Mouse (Mus musculus) retina, postnatal 1 day (tissue): Measurements from ENCODE around the gene Afg3l1.
"Not testable (repeated sequence)": the region's sequence is repeated elsewhere in the genome, so short reads cannot be mapped to it uniquely, and the experiment has no call there.

ENCODE experiments used
- DNase-seq: peaks from one replicate; pipeline ENCODE4 v3.0.0-alpha.2; 2012

Gene Afg3l1

DNA sequence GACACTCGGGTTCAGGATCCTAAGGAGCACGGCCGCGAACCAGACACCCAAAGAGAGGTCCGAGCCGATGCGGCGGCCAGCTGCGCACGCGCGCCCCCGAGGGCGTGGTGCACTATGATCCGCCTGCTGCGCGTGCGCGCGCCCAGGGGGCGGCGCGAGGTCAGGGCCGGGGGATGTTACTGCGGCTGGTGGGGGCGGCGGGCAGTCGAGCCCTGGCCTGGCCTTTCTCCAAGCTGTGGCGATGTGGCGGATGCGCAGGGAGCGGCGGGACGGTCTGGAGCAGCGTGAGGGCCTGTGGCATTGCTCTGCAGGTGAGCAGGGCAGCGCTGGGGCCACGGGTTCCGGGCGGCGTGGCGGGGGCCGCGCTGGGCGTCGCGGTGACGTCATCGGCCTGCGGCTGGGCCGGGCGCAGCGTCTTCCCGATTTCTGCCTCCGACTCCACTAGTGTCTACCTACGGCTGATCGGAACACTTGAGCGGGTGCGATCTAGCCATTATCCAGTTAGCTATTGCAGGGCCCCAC, at the start of gene Afg3l1:
Gene Afg3l1 (plus strand): TSS at position 167 of the 522 bp plus-strand sequence.
- DNase-seq, result peak; percentile 94

DNA sequence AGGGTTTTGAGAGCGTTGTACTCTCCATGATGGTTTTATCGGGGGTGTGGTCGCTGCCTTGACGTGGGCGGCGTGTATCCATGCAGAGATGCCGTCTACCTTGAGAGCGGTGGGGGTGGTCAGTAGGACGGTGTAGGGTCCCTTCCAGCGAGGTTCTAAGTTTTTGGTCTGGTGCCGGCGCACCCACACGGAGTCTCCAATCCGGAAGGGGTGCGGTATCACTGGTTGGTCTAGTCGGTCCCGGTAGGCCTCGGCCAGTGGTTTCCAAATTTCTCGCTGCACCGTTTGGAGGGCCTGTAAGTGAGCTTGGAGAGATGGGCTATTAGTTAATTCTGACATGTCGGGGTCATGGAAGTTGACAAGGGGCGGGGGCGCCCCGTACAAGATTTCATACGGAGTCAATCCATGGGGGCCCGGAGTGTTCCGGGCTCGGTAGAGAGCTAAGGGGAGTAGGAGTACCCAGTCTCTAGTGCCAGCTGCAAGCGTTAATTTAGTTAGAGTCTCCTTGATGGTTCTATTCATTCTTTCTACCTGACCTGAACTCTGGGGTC, 49.3 kb upstream of the Afg3l1 start:
- no peak for DNase-seq

DNA sequence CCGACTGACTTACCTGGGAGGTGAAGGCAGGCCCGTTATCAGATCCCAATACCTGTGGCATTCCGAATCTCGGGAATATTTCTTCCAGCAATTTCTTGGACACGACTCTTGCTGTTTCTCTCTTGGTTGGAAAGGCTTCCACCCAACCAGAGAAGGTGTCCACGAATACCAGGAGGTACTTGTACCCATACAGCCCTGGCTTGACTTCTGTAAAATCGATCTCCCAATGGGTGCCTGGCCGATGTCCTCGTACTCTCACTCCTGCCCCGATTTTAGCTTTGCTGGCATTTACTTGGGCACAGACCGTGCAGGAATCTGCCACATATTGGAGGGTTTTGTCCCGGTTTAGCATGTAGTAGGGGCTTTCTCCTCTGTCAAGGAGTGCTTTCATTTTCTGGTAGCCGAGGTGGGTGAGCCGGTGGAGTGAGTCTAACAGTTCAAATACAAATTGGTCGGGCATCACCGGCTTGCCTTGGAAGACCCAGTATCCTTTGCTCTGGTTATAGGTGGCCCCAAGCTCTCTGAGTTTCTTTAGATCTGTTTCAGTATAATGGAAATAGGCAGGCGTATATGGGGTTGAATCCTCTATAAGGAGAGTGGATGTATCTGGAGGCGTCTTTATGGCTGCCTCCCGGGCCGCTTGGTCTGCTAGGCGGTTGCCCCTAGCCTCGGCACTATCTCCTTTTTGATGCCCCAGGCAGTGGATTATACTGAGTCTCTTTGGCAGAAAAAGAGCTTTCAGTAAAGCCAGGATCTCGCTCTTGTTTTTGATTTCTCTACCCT, 48.6 kb upstream of the Afg3l1 start:
- DNase-seq, result no peak

DNA sequence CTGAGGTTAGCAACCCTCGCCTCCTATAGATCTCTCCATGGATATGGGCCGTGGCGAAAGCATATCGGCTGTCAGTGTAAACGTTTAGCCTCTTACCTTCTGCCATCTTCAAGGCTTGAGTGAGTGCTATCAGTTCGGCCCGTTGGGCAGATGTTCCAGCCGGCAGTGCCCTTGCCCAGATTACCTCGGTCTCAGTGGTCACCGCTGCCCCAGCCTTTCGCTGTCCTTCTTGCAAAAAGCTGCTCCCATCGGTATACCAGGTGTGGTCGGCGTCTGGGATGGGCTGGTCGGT, 48.0 kb upstream of the Afg3l1 start:
- DNase-seq, result not testable (repeated sequence)

DNA sequence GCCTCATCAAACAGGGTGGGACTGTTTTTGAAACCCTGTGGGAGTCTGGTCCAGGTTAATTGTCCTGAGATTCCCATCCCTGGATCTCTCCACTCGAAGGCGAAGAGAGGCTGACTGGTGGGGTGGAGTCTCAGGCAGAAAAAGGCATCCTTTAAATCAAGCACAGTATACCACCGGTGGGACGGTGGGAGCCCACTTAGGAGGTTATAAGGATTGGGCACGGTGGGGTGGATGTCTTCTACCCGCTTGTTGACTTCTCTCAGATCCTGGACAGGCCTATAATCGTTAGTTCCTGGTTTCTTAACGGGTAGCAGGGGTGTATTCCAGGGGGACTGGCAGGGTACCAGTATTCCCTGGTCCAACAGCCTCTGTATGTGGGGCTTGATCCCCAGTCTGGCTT, 46.8 kb upstream of the Afg3l1 start:
- DNase-seq, result not testable (repeated sequence)

- DNase-seq, result no peak
Measured at GRCm38 (mm10) chr8:123431616-123432365, 45.9 kb upstream of the Afg3l1 start.

DNA sequence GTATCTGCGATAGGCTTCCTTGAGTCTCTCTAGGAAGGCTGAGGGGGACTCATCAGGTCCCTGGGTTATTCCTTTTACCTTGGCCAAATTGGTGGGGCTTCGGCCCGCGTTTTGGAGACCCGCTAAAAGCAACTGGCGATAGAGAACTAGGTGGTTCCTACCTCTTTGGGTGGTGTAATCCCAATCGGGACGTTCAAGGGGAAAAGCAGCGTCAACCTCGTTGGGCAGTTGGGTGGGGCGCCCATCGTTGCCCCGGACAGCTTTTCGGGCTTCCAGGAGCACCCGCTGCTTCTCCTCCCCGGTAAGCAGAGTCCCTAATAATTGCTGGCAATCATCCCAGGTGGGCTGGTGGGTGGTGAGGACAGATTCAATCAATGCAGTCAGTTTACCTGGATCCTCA, 45.3 kb upstream of the Afg3l1 start:
- no peak for DNase-seq

DNA sequence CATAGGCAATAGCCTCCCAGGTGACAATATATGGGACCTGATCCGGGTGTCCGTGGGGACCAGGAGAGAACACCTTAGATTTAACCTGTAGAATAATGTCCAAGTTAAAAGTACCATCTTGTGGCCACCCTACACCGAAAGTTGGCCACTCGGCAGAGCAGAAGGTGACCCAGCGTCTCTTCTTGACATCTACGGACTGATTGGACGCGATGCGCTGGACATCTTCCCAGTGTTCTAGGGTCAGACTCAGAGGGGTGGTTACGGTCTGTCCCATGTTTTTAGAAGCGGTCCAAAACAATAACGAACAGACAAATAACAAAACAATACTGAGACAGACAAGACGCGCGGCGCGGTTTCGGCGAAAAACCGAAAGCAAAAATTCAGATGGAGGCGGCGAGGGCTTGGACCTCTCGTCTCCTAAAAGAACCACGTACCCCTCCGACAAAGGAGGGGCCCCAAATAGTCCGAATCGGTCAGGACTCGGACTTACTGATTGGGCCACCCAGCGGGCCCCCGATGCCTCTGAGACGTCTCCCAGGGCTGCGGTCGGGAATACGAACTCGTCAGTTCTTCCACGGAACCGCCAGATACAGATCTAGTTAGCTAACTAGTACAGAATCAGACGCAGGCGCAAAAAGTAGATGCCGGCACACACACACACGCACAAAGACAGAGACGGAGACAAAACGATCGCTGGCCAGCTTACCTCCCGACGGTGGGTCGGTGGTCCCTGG, 44.3 kb upstream of the Afg3l1 start:
- not testable (repeated sequence) for DNase-seq

DNA sequence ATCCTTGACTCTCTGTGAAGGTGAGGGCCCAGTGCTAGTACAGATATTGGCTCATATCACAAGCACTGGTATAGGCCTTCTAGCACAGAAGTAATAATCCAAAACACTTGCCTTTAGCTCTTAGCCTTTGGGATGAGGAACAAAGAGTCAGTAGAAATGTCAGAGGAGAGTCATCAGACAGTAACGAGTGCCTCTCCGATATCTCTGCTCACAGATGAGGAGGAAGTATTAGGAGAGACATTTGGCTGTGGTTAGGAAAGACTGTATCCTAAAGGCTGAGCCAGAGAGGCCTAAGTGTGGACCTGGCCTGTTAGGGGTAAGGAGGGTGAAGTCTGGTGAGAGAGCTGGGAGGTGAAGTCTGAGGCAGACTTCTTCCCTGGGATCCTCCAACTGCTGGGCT, 35.9 kb upstream of the Afg3l1 start:
- DNase-seq, result no peak

- DNase-seq, result no peak
Measured at GRCm38 (mm10) chr8:123442351-123442750, 35.4 kb upstream of the Afg3l1 start.

- peak; percentile 97 for DNase-seq
Measured at GRCm38 (mm10) chr8:123442871-123443575, 34.7 kb upstream of the Afg3l1 start.

GRCm38 (mm10) chr8:123443576-123443921, 34.2 kb upstream of the Afg3l1 start:
- DNase-seq, result no peak

DNA sequence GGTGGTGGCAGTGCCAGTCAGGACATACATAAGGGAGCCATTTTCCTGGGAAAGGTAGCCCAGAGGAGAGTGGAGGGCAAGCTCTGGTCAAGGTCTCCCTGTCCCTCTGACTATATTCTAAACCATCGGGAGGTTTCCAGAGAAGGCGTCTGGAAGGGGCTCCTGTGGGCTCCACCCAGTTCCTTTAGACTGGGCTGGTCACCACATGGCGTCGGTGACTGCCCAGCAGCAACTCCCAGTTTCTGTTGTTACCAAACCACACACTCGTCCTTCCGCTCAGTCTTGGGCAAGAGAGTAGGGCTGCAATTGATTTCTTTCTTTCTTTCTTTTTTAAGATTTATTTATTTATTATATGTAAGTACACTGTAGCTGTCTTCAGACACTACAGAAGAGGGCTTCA, 33.6 kb upstream of the Afg3l1 start:
- no peak for DNase-seq

DNA sequence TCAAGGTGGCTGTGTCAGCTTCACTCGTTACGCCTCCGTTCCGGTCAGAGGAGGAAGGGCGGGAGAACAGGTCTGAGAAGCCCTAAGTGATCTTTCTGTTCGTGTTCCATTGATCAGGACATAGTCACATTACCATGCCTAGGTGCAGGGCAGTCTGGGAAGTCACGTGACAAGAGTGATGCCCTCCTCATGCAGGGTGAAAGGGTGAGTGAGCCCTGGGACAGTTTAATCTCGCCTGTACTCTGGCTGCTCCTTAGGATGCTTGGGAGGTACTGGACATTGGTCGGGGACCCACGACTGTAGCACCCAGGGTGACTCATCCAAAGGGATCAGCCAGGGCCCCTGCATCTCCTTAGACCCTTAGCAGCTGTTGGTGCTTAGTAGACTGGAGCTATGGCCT, 31.7 kb upstream of the Afg3l1 start:
- no peak for DNase-seq

DNA sequence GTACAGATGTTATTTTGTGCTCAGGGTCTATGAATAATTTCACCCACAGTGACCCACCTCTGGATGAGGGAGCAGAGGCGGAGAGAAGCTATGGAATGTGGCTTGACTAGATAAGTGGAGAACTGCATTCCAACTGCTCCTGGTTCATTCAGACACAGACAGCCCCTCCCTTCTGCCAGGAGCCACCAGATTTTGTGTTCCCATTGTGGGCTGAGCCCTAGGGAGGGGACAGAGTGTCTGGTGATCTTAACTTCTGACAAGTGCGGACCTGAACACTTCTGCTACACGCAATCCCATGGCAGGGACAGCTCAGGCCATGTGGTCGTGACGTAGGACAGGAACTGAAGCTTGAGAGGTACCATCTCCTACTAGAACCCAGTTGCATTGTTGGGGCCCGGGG, 30.9 kb upstream of the Afg3l1 start:
- no peak for DNase-seq

- DNase-seq, result no peak
Measured at GRCm38 (mm10) chr8:123450783-123451182, 26.9 kb upstream of the Afg3l1 start.

- not testable (repeated sequence) for DNase-seq
Measured at GRCm38 (mm10) chr8:123451747-123452146, 26.0 kb upstream of the Afg3l1 start.

GRCm38 (mm10) chr8:123452149-123452548, 25.6 kb upstream of the Afg3l1 start:
- no peak for DNase-seq

DNA sequence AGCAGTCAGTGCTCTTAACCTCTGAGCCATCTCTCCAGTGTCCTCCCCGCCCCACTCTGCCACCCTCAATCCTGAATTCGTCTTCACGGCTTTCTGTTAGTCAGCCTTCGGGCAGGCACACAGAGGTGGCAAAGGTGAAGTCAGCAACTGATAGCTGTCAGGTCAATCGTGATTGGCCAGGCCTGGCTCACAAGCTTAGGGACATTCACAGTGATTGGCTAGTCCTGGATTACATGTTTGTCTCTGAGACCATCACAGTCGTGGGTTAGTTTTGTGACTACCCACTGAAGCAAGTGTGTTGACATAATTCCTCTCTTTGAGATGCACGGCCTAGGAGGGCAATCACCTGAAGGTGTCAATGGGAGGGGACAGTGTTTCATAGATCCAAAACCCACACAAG, 24.4 kb upstream of the Afg3l1 start:
- DNase-seq, result no peak

DNA sequence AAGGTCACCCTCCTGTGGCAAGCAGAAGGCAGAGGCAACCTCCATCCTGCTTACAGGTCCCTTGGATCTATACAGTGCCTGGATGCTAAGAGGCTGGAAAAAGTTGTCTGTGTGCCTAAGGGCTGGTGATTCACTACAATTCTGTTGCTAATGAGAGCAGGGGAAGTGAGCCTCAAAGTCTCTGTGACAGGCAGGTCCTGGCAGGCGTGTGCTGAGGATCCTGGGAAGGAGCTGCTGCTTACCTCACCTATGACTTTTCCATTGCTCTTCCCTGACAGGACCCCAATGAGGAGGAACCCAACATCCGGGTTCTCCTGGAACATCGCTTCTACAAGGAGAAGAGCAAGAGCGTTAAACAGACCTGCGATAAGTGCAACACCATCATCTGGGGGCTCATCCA, 23.8 kb upstream of the Afg3l1 start:
- no peak for DNase-seq

- DNase-seq, result no peak
Measured at GRCm38 (mm10) chr8:123454559-123454958, 23.1 kb upstream of the Afg3l1 start.

GRCm38 (mm10) chr8:123463651-123464050, 14.1 kb upstream of the Afg3l1 start:
- no peak for DNase-seq

DNA sequence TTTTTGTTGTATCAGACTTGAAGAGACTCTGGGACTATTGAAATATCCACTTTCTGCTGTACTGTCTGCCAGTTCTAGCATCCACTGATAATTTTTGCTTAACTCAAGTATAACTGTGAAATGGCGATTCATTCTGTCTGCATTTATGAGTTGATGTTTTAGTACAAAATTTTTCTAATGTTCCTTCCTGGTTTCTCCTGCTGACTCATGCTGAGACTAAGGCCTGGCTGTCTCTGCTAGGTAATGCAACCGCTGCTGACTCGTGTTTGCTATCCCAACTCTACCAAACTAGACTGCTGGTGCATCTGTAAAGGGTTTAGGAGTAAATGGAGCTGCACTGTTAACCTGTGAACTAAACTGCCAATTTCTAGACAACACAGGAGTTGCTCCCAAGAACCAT, 10.2 kb upstream of the Afg3l1 start:
- no peak for DNase-seq
